Mouse (Mus musculus): ENCODE data around the gene Pfkfb4.

- TF ChIP-seq CTCF (IDR thresholded peaks at IDR 0.05; ENCODE audit: low read depth, low read length) (no peak), POLR2A (IDR thresholded peaks at IDR 0.05; ENCODE audit: extremely low read depth, insufficient read depth, low read length) (0 out of 2 replicates have a peak, but pooled peaks have one; percentile 12)
These were observed 47.4 kb downstream of the Pfkfb4 start for GRCm38 (mm10) chr9:109038901-109039364.

All from liver, adult 2 months (tissue).